Mouse (Mus musculus): Measurements from ENCODE around the gene Ang2. TPM values are rescaled to one million over a fixed set of nuclear protein-coding genes. Genes with fewer than 3 reads are reported as not detected.
A peak's percentile ranks its signal among the peaks of the same experiment; 100 is the strongest.
"Not testable (repeated sequence)": the region's sequence is repeated elsewhere in the genome, so short reads cannot be mapped to it uniquely, and the experiment has no call there.

Gene Ang2
- polyA plus RNA-seq, 1 experiment from 2014 or later: not detected

GRCm38 (mm10) chr14:51195681-51196080, 3.3 kb downstream of the Ang2 start:
- 91% methylated on average over 4 of the region's 4 CpGs for WGBS
- no peak for ATAC-seq (replicated peaks; ENCODE audit: low FRiP score)
- no peaks in the 10 kb centered on the region for H3K9me3 ChIP-seq (ENCODE audit: control insufficient read depth, low read length)

GRCm38 (mm10) chr14:51181051-51181450, 17.9 kb downstream of the Ang2 start:
- not testable (repeated sequence) for H3K4me2 ChIP-seq (ENCODE audit: low read depth, low read length, severe bottlenecking); H3K9ac ChIP-seq (ENCODE audit: low read length); ATAC-seq (replicated peaks; ENCODE audit: low FRiP score); H3K27ac ChIP-seq (ENCODE audit: low read depth, low read length); H3K4me1 ChIP-seq (replicated peaks; ENCODE audit: control insufficient read depth, insufficient read depth, low read length); H3K36me3 ChIP-seq (ENCODE audit: control insufficient read depth, insufficient read depth, low read length); H3K9me3 ChIP-seq (ENCODE audit: control insufficient read depth, low read length); DNase-seq (ENCODE audit: low spot score); H3K4me3 ChIP-seq (ENCODE audit: low read depth, low read length); H3K27me3 ChIP-seq (ENCODE audit: control insufficient read depth, insufficient read depth, low read length)
- 87% methylated on average over 2 of the region's 2 CpGs for whole genome bisulfite sequencing

More at GRCm38 (mm10) chr14:51195681-51196080, 3.3 kb downstream of the Ang2 start:
- Histone ChIP-seq H3K9ac (ENCODE audit: low read length) (no peak overlapping the region), H3K27me3 (ENCODE audit: control insufficient read depth, insufficient read depth, low read length) (no peaks in the 10 kb centered on the region), H3K4me2 (ENCODE audit: low read depth, low read length, severe bottlenecking) (no peak overlapping the region), H3K27ac (ENCODE audit: low read depth, low read length) (no peak overlapping the region), H3K4me1 (replicated peaks; ENCODE audit: control insufficient read depth, insufficient read depth, low read length) (no peaks in the 10 kb centered on the region), H3K36me3 (ENCODE audit: control insufficient read depth, insufficient read depth, low read length) (no peaks in the 10 kb centered on the region), H3K4me3 (ENCODE audit: low read depth, low read length) (no peak overlapping the region)
- no peak for DNase-seq (ENCODE audit: low spot score)

GRCm38 (mm10) chr14:51173843-51174242, 25.1 kb downstream of the Ang2 start:
- H3K9ac ChIP-seq (ENCODE audit: low read length): no peak overlapping the region
- H3K4me2 ChIP-seq (ENCODE audit: low read depth, low read length, severe bottlenecking): no peak overlapping the region
- no peaks in the 10 kb centered on the region for H3K4me1 ChIP-seq (replicated peaks; ENCODE audit: control insufficient read depth, insufficient read depth, low read length)
- 57% methylated on average over 4 of the region's 4 CpGs for WGBS
- no peaks in the 10 kb centered on the region for H3K27me3 ChIP-seq (ENCODE audit: control insufficient read depth, insufficient read depth, low read length)
- no peak overlapping the region for H3K27ac ChIP-seq (ENCODE audit: low read depth, low read length)
- no peak overlapping the region for H3K4me3 ChIP-seq (ENCODE audit: low read depth, low read length)
- DNase-seq (ENCODE audit: low spot score) (no peak), ATAC-seq (replicated peaks; ENCODE audit: low FRiP score) (no peak)
- H3K9me3 ChIP-seq (ENCODE audit: control insufficient read depth, low read length): no peaks in the 10 kb centered on the region
- H3K36me3 ChIP-seq (ENCODE audit: control insufficient read depth, insufficient read depth, low read length): no peaks in the 10 kb centered on the region

- H3K36me3 ChIP-seq (ENCODE audit: control insufficient read depth, insufficient read depth, low read length); H3K27me3 ChIP-seq (ENCODE audit: control insufficient read depth, insufficient read depth, low read length); DNase-seq (ENCODE audit: low spot score); H3K27ac ChIP-seq (ENCODE audit: low read depth, low read length); H3K4me2 ChIP-seq (ENCODE audit: low read depth, low read length, severe bottlenecking); H3K9me3 ChIP-seq (ENCODE audit: control insufficient read depth, low read length); H3K4me1 ChIP-seq (replicated peaks; ENCODE audit: control insufficient read depth, insufficient read depth, low read length); H3K4me3 ChIP-seq (ENCODE audit: low read depth, low read length); ATAC-seq (replicated peaks; ENCODE audit: low FRiP score); H3K9ac ChIP-seq (ENCODE audit: low read length): not testable (repeated sequence)
- 41% methylated on average over 4 of the region's 4 CpGs for WGBS
Measured at GRCm38 (mm10) chr14:51172947-51173346, 26.0 kb downstream of the Ang2 start.

GRCm38 (mm10) chr14:51172095-51172865, 26.7 kb downstream of the Ang2 start:
- not testable (repeated sequence) for H3K4me1 ChIP-seq (replicated peaks; ENCODE audit: control insufficient read depth, insufficient read depth, low read length); H3K27ac ChIP-seq (ENCODE audit: low read depth, low read length); H3K9ac ChIP-seq (ENCODE audit: low read length); H3K27me3 ChIP-seq (ENCODE audit: control insufficient read depth, insufficient read depth, low read length); H3K9me3 ChIP-seq (ENCODE audit: control insufficient read depth, low read length); H3K4me2 ChIP-seq (ENCODE audit: low read depth, low read length, severe bottlenecking); H3K36me3 ChIP-seq (ENCODE audit: control insufficient read depth, insufficient read depth, low read length); H3K4me3 ChIP-seq (ENCODE audit: low read depth, low read length)
- WGBS: 41% methylated on average over 9 of the region's 9 CpGs
- ATAC-seq (replicated peaks; ENCODE audit: low FRiP score): peak; percentile 55
- peak; percentile 76 for DNase-seq (ENCODE audit: low spot score)

- Histone ChIP-seq H3K36me3 (ENCODE audit: control insufficient read depth, insufficient read depth, low read length) (no peaks in the 10 kb centered on the region), H3K4me2 (ENCODE audit: low read depth, low read length, severe bottlenecking) (no peak overlapping the region), H3K9me3 (ENCODE audit: control insufficient read depth, low read length) (no peaks in the 10 kb centered on the region), H3K27me3 (ENCODE audit: control insufficient read depth, insufficient read depth, low read length) (no peaks in the 10 kb centered on the region), H3K4me3 (ENCODE audit: low read depth, low read length) (no peak overlapping the region), H3K9ac (ENCODE audit: low read length) (no peak overlapping the region), H3K4me1 (replicated peaks; ENCODE audit: control insufficient read depth, insufficient read depth, low read length) (no peaks in the 10 kb centered on the region), H3K27ac (ENCODE audit: low read depth, low read length) (no peak overlapping the region)
- no peak for DNase-seq (ENCODE audit: low spot score)
- no peak for ATAC-seq (replicated peaks; ENCODE audit: low FRiP score)
Measured at GRCm38 (mm10) chr14:51166068-51166467, 32.9 kb downstream of the Ang2 start.

- Histone ChIP-seq H3K27ac (ENCODE audit: low read depth, low read length) (no peak overlapping the region), H3K4me3 (ENCODE audit: low read depth, low read length) (no peak overlapping the region), H3K9me3 (ENCODE audit: control insufficient read depth, low read length) (no peaks in the 10 kb centered on the region), H3K36me3 (ENCODE audit: control insufficient read depth, insufficient read depth, low read length) (no peaks in the 10 kb centered on the region), H3K27me3 (ENCODE audit: control insufficient read depth, insufficient read depth, low read length) (no peaks in the 10 kb centered on the region), H3K4me2 (ENCODE audit: low read depth, low read length, severe bottlenecking) (no peak overlapping the region), H3K9ac (ENCODE audit: low read length) (no peak overlapping the region), H3K4me1 (replicated peaks; ENCODE audit: control insufficient read depth, insufficient read depth, low read length) (no peaks in the 10 kb centered on the region)
- no peak for DNase-seq (ENCODE audit: low spot score)
- WGBS: 89% methylated on average over 1 of the region's 1 CpGs
- no peak for ATAC-seq (replicated peaks; ENCODE audit: low FRiP score)
Measured at GRCm38 (mm10) chr14:51165435-51165834, 33.5 kb downstream of the Ang2 start.

GRCm38 (mm10) chr14:51163323-51163722, 35.6 kb downstream of the Ang2 start:
- not testable (repeated sequence) for H3K4me2 ChIP-seq (ENCODE audit: low read depth, low read length, severe bottlenecking); H3K4me1 ChIP-seq (replicated peaks; ENCODE audit: control insufficient read depth, insufficient read depth, low read length); H3K36me3 ChIP-seq (ENCODE audit: control insufficient read depth, insufficient read depth, low read length); H3K9ac ChIP-seq (ENCODE audit: low read length); H3K27me3 ChIP-seq (ENCODE audit: control insufficient read depth, insufficient read depth, low read length); H3K27ac ChIP-seq (ENCODE audit: low read depth, low read length); ATAC-seq (replicated peaks; ENCODE audit: low FRiP score); H3K9me3 ChIP-seq (ENCODE audit: control insufficient read depth, low read length); DNase-seq (ENCODE audit: low spot score); H3K4me3 ChIP-seq (ENCODE audit: low read depth, low read length)
- 95% methylated on average over 6 of the region's 6 CpGs for WGBS

- not testable (repeated sequence) for H3K27ac ChIP-seq (ENCODE audit: low read depth, low read length); H3K4me2 ChIP-seq (ENCODE audit: low read depth, low read length, severe bottlenecking); H3K9me3 ChIP-seq (ENCODE audit: control insufficient read depth, low read length); H3K9ac ChIP-seq (ENCODE audit: low read length); H3K27me3 ChIP-seq (ENCODE audit: control insufficient read depth, insufficient read depth, low read length); H3K4me3 ChIP-seq (ENCODE audit: low read depth, low read length); H3K36me3 ChIP-seq (ENCODE audit: control insufficient read depth, insufficient read depth, low read length); ATAC-seq (replicated peaks; ENCODE audit: low FRiP score); DNase-seq (ENCODE audit: low spot score); H3K4me1 ChIP-seq (replicated peaks; ENCODE audit: control insufficient read depth, insufficient read depth, low read length)
- 91% methylated on average over 3 of the region's 3 CpGs for WGBS
Measured at GRCm38 (mm10) chr14:51161976-51162375, 37.0 kb downstream of the Ang2 start, which contains the start of gene Rnase2b. Rnase2b (plus strand) TSS chr14:51162260.
